Mouse (Mus musculus): ENCODE data around the gene Aifm1.

DNA sequence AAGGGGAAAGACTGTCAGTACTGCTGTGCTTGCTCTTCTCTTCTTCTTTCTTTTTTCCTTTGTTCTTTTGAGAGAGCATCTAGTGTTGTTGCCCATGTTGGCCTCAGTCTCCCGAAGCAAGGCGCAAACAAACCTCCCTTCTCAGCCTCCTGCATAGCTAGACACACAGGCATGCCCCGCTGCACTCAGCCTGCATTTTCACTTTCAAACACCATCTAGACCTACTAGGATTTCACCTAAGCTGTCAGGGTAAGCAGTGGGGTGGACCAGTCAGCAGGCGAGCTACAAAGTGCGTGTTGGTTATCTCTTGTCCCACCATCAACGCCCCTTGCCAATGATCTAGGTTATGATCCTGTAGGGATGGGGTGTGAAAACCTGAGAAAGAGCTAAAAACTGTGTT is 71.8 kb downstream of the Aifm1 start:
- no peak for TF ChIP-seq CTCF (IDR thresholded peaks at IDR 0.05; ENCODE audit: low read depth)
- no peak for TF ChIP-seq EP300 (IDR thresholded peaks at IDR 0.05; ENCODE audit: low read depth)
